Mouse (Mus musculus) hematopoietic stem cell, adult 5-6 weeks (primary cell): ENCODE measurements around the gene Gm6685. TPM values are rescaled to one million over a fixed set of nuclear protein-coding genes. Genes with fewer than 3 reads are reported as not detected.
A peak's percentile ranks its signal among the peaks of the same experiment; 100 is the strongest.
"Not testable (repeated sequence)": the region's sequence is repeated elsewhere in the genome, so short reads cannot be mapped to it uniquely, and the experiment has no call there.

Experiments used
- ATAC-seq, 2 experiments: fragments of 125-278 bp in 1 of 2; replicated peaks in 1 of 2; 2 replicates each; pipeline ENCODE4 v1.8.0; 2016 to 2017; ENCODE audit warnings: inconsistent platforms in 2 of 2, mild to moderate bottlenecking in 2 of 2, moderate number of reproducible peaks in 2 of 2, low read depth in 1 of 2, moderate TSS enrichment in 1 of 2; ENCODE audit not compliant: low FRiP score in 2 of 2, poor library complexity in 2 of 2, severe bottlenecking in 2 of 2, insufficient read depth in 1 of 2, low TSS enrichment in 1 of 2
- total RNA-seq: library from RNA; stranded (forward); fragments of 172-1452, 232-1000 nt; gene quantifications from 2 replicates; pipeline ENCODE4 v1.2.3, GENCODE M21; 2017

The Gm6685 gene
- 0.65 and 1.1 TPM in 2 replicates for total RNA-seq

- peak in 1 of 2 experiments; percentile 51; a peak in 1 of 4 replicates for ATAC-seq
Observed at GRCm38 (mm10) chr11:28339224-28340150, at the start of gene Gm6685. Gene Gm6685, minus strand, starts transcription at chr11:28339867.

GRCm38 (mm10) chr11:28375891-28376290 is 36.2 kb upstream of the Gm6685 start:
- no peak for ATAC-seq

GRCm38 (mm10) chr11:28374636-28375035 is 35.0 kb upstream of the Gm6685 start:
- ATAC-seq, result no peak

- not testable (repeated sequence) for ATAC-seq
Observed at GRCm38 (mm10) chr11:28371381-28371780, 31.7 kb upstream of the Gm6685 start.

- ATAC-seq, result no peak
Observed at GRCm38 (mm10) chr11:28365929-28366244, 26.2 kb upstream of the Gm6685 start.

GRCm38 (mm10) chr11:28365209-28365928 is 25.7 kb upstream of the Gm6685 start:
- ATAC-seq, result peak; percentile 94 to 97

- ATAC-seq, result peak; percentile 12 to 81; a peak in 1 of 4 replicates
Observed at GRCm38 (mm10) chr11:28343465-28343864, 3.8 kb upstream of the Gm6685 start.

GRCm38 (mm10) chr11:28341887-28342286 is 2.2 kb upstream of the Gm6685 start:
- ATAC-seq, result no peak

GRCm38 (mm10) chr11:28327878-28328277 is 11.8 kb downstream of the Gm6685 start:
- no peak for ATAC-seq

- no peak for ATAC-seq
Observed at GRCm38 (mm10) chr11:28313396-28313795, 26.3 kb downstream of the Gm6685 start.

- ATAC-seq, result no peak
Observed at GRCm38 (mm10) chr11:28307723-28308122, 31.9 kb downstream of the Gm6685 start.

- no peak for ATAC-seq
Observed at GRCm38 (mm10) chr11:28290440-28290839, 49.2 kb downstream of the Gm6685 start.

Other genes starting within 250 kb of the Gm6685 start
- not detected in 2 replicates for gene Ccdc85a, start 244.5 kb upstream of the Gm6685 start, total RNA-seq